11 mouse cellular contexts compared by ENCODE assay signal in genomic region chr6:22205030-22205750, GRCm38 (mm10).
DNase-seq lines count a peak whose midpoint lies in the region; ATAC-seq and TF ChIP-seq lines count a peak whose summit lies in the region.
"Had no signal": no experiment of that assay in that cellular context is flagged by ENCODE, and none has a peak within 500 bp of the region (broad histone marks: within the 10 kb centered on the region; RNA-seq: fewer than 3 reads in every experiment).

No protein-coding gene starts in this region.

- no peaks in the 10 kb centered on the region for H3K9me3 ChIP-seq in hindbrain, embryonic 13.5 days
- H3K9me3 ChIP-seq in hindbrain, embryonic 11.5 days (ENCODE audit: control insufficient read depth, low read length): no peaks in the 10 kb centered on the region
- no peaks in the 10 kb centered on the region for H3K9me3 ChIP-seq in CH12.LX (replicated peaks; ENCODE audit: low read length)
- H3K9me3 ChIP-seq in limb, embryonic 12.5 days: no peaks in the 10 kb centered on the region

- no peak for ATAC-seq in hindbrain, embryonic 13.5 days (ENCODE audit: low FRiP score)
- no peak for ATAC-seq in hindbrain, embryonic 11.5 days (ENCODE audit: low FRiP score)
- ATAC-seq in limb, embryonic 12.5 days (ENCODE audit: insufficient number of reproducible peaks, insufficient read depth, low FRiP score, low TSS enrichment, low read depth): no peak

- no peak overlapping the region for H3K4me3 ChIP-seq in hindbrain, embryonic 13.5 days
- H3K4me3 ChIP-seq in hindbrain, embryonic 11.5 days (ENCODE audit: low read depth, low read length): no peak overlapping the region
- H3K4me3 ChIP-seq in CH12.LX (replicated peaks in 1 of 3; ENCODE audit: low read depth in 2 of 3, low read length in 2 of 3, poor library complexity in 1 of 3): no peak overlapping the region
- no peak overlapping the region for H3K4me3 ChIP-seq in limb, embryonic 12.5 days (replicated peaks)

- TF ChIP-seq EP300 in CH12.LX (IDR thresholded peaks at IDR 0.05; ENCODE audit: low read length): no peak

- H3K27ac ChIP-seq in hindbrain, embryonic 13.5 days: peak overlapping the region; percentile 37; the same call in 1 of the 2 replicates
- no peak overlapping the region for H3K27ac ChIP-seq in hindbrain, embryonic 11.5 days (ENCODE audit: low read depth, low read length)
- no peak overlapping the region for H3K27ac ChIP-seq in CH12.LX (ENCODE audit: insufficient read depth, low read depth)
- H3K27ac ChIP-seq in limb, embryonic 12.5 days: no peak overlapping the region

- no peak for DNase-seq in hindbrain, embryonic 11.5 days (ENCODE audit: low spot score)
- DNase-seq in CH12.LX (ENCODE audit: extremely low read depth): no peak
- peak; percentile 87 for DNase-seq in brain, embryonic 14.5 days (ENCODE audit: low read depth)
- no peak for DNase-seq in frontal cortex, postnatal 36 days (ENCODE audit: low spot score in 2 of 2)
- no peak for DNase-seq in spleen, adult 12 weeks (ENCODE audit: low spot score)
- DNase-seq: lung, postnatal 36 days; right cerebral cortex, postnatal 4 days; thymus, adult 18-20 months had no signal

- dilution Hi-C loops in CH12.LX (cut with MboI; ENCODE audit: extremely low pct_ligation_motif_present, extremely low pct_unique_long_range_greater_than_20kb, low sequenced_read_pairs): no loop called here

- TF ChIP-seq CTCF in CH12.LX (conservative IDR thresholded peaks at IDR 0.05 in 1 of 2, IDR thresholded peaks at IDR 0.05 in 1 of 2; ENCODE audit: low read depth in 2 of 2, low read length in 2 of 2): no peak
- TF ChIP-seq CTCF in brain, embryonic 14.5 days (IDR thresholded peaks at IDR 0.05; ENCODE audit: borderline replicate concordance, extremely low read depth, insufficient read depth, insufficient read length): no peak

- no peak for TF ChIP-seq POLR2A in CH12.LX (IDR thresholded peaks at IDR 0.05; ENCODE audit: low read depth, low read length)
- no peak for TF ChIP-seq POLR2A in brain, embryonic 14.5 days (IDR thresholded peaks at IDR 0.05; ENCODE audit: borderline replicate concordance, extremely low read depth, insufficient read depth, insufficient read length, poor library complexity, severe bottlenecking)

- no peaks in the 10 kb centered on the region for H3K36me3 ChIP-seq in hindbrain, embryonic 13.5 days
- no peaks in the 10 kb centered on the region for H3K36me3 ChIP-seq in hindbrain, embryonic 11.5 days (ENCODE audit: control insufficient read depth, insufficient read depth, low read length)
- no peaks in the 10 kb centered on the region for H3K36me3 ChIP-seq in CH12.LX (replicated peaks in 1 of 2; ENCODE audit: control insufficient read depth in 1 of 2, insufficient read depth in 1 of 2, low read length in 1 of 2)
- H3K36me3 ChIP-seq in limb, embryonic 12.5 days: no peaks in the 10 kb centered on the region

- H3K9ac ChIP-seq in hindbrain, embryonic 13.5 days: peak overlapping the region; percentile 19; the same call in 1 of the 2 replicates
- no peak overlapping the region for H3K9ac ChIP-seq in hindbrain, embryonic 11.5 days (ENCODE audit: low read depth, low read length)
- H3K9ac ChIP-seq in CH12.LX (ENCODE audit: insufficient read depth, low read depth): no peak overlapping the region; the same call in 1 of the 2 replicates
- H3K9ac ChIP-seq in limb, embryonic 12.5 days (replicated peaks): no peak overlapping the region

- no peaks in the 10 kb centered on the region for H3K79me2 ChIP-seq in CH12.LX (replicated peaks; ENCODE audit: control insufficient read depth, extremely low read depth, insufficient read depth, poor library complexity, severe bottlenecking)

- H3K4me1 ChIP-seq in hindbrain, embryonic 13.5 days (replicated peaks): peaks cover 15% of the 10 kb centered on the region
- H3K4me1 ChIP-seq in hindbrain, embryonic 11.5 days (replicated peaks; ENCODE audit: control insufficient read depth, insufficient read depth, low read length): no peaks in the 10 kb centered on the region
- H3K4me1 ChIP-seq in CH12.LX (ENCODE audit: control insufficient read depth in 1 of 2, insufficient read depth in 2 of 2): peaks cover 12% of the 10 kb centered on the region in 2 experiments; a peak in 3 of 4 replicates
- peaks cover 36% of the 10 kb centered on the region for H3K4me1 ChIP-seq in limb, embryonic 12.5 days (replicated peaks)

- no peaks in the 10 kb centered on the region for H3K27me3 ChIP-seq in hindbrain, embryonic 13.5 days
- no peaks in the 10 kb centered on the region for H3K27me3 ChIP-seq in hindbrain, embryonic 11.5 days (ENCODE audit: control insufficient read depth, insufficient read depth, low read length)
- H3K27me3 ChIP-seq in CH12.LX (replicated peaks): no peaks in the 10 kb centered on the region
- H3K27me3 ChIP-seq in limb, embryonic 12.5 days: no peaks in the 10 kb centered on the region

- WGBS in hindbrain, embryonic 13.5 days: 67% methylated on average over 12 of the region's 12 CpGs
- WGBS in hindbrain, embryonic 11.5 days: 80% methylated on average over 12 of the region's 12 CpGs
- WGBS in limb, embryonic 12.5 days: 44% methylated on average over 12 of the region's 12 CpGs

- no peak for TF ChIP-seq RAD21 in CH12.LX (IDR thresholded peaks at IDR 0.05; ENCODE audit: low read depth, low read length)

- in situ Hi-C loops in CH12.LX (cut with MboI; ENCODE audit: low pct_ligation_motif_present, low pct_unique_long_range_greater_than_20kb, low sequenced_read_pairs): no loop called here

- H3K4me2 ChIP-seq in hindbrain, embryonic 13.5 days: peak overlapping the region; percentile 30
- H3K4me2 ChIP-seq in hindbrain, embryonic 11.5 days (replicated peaks; ENCODE audit: low read depth, low read length): no peak overlapping the region
- peak overlapping the region; percentile 39; the same call in 1 of the 2 replicates for H3K4me2 ChIP-seq in CH12.LX (ENCODE audit: insufficient read depth, low read depth, poor library complexity, severe bottlenecking)
- peak overlapping the region; percentile 14; the same call in 1 of the 2 replicates for H3K4me2 ChIP-seq in limb, embryonic 12.5 days
- H3K4me2 ChIP-seq: liver, embryonic 11.5 days had no signal

TF ChIP-seq in CH12.LX, 34 proteins besides CTCF, POLR2A, EP300 and RAD21:
- TF ChIP-seq GABPA (IDR thresholded peaks at IDR 0.05; ENCODE audit: insufficient replicate concordance, low read depth, low read length): no peak
- no peak for TF ChIP-seq E2F4 (IDR thresholded peaks at IDR 0.05; ENCODE audit: insufficient replicate concordance, low read depth, low read length)
- TF ChIP-seq PAX5 (IDR thresholded peaks at IDR 0.05; ENCODE audit: low read length): no peak
- TF ChIP-seq USF1 (IDR thresholded peaks at IDR 0.05; ENCODE audit: low read depth, low read length): no peak
- no peak for TF ChIP-seq TCF12 (IDR thresholded peaks at IDR 0.05; ENCODE audit: low read depth, low read length)
- no peak for TF ChIP-seq CHD2 (IDR thresholded peaks at IDR 0.05; ENCODE audit: low read length)
- no peak for TF ChIP-seq ELF1 (IDR thresholded peaks at IDR 0.05; ENCODE audit: low read depth, low read length)
- no peak for TF ChIP-seq SIN3A (IDR thresholded peaks at IDR 0.05; ENCODE audit: low read length)
- no peak for TF ChIP-seq POLR2AphosphoS2 (IDR thresholded peaks at IDR 0.05; ENCODE audit: low read depth, low read length)
- TF ChIP-seq IRF4 (IDR thresholded peaks at IDR 0.05; ENCODE audit: low read depth, low read length): no peak
- TF ChIP-seq MEF2A (IDR thresholded peaks at IDR 0.05; ENCODE audit: borderline replicate concordance, low read depth, low read length): no peak
- no peak for TF ChIP-seq NRF1 (IDR thresholded peaks at IDR 0.05; ENCODE audit: low read depth, low read length)
- no peak for TF ChIP-seq TBP (conservative IDR thresholded peaks at IDR 0.05; ENCODE audit: low read depth, low read length)
- no peak for TF ChIP-seq MYC (IDR thresholded peaks at IDR 0.05; ENCODE audit: low read depth, low read length)
- no peak for TF ChIP-seq KAT2A (IDR thresholded peaks at IDR 0.05; ENCODE audit: insufficient replicate concordance, low read length)
- TF ChIP-seq MAZ (IDR thresholded peaks at IDR 0.05; ENCODE audit: low read depth, low read length): no peak
- no peak for TF ChIP-seq SMC3 (IDR thresholded peaks at IDR 0.05; ENCODE audit: low read depth, low read length)
- TF ChIP-seq CHD1 (IDR thresholded peaks at IDR 0.05; ENCODE audit: low read depth, low read length): no peak
